Mouse (Mus musculus) spleen, postnatal 10 days (tissue): ENCODE data around the gene Nek4.
A peak's percentile ranks its signal among the peaks of the same experiment; 100 is the strongest.

Source experiments
- DNase-seq, 2 experiments: peaks; one replicate each; pipeline ENCODE4 v3.0.0; 2021 to 2022; ENCODE audit warnings: low spot score in 2 of 2

Nek4 gene

DNA sequence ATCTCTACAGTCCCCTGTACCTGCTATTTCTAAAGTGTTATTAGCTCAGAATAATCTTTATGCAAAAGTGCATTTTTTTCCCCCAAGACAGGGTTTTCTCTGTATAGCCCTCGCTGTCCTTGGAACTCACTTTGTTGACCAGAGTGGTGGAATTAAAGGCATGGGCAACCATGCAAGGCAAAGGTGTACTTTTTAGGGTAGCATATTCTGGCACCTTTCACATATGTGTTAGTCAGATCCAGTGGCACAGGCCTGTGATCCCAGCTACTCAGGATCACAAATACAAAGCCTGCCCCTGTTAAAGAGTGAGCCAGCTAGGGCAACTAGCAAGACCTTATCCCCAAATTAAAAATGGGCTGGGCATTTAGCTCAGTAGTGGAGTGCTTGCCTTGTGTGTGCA is 9.2 kb downstream of the Nek4 start:
- DNase-seq = no peak

DNA sequence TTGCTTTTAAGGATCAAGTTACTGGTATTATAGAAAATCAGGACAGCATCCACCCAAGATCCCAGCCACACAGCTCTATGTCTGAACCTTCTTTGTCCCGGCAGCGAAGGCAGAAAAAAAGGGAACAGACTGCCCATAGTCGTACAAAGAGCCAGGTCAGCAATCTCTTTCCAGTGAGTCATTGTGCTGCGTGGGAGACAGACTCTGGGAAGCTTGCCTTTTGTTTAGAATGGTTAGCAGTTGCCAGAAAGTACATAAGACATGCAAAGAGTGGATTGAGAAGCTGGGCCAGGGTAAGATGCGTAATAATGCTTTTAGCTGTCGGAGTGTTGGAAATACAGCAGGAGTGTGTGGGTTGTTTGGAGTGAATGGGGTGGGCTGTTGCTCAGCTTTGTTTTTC is 23.0 kb downstream of the Nek4 start:
- DNase-seq = no peak

DNA sequence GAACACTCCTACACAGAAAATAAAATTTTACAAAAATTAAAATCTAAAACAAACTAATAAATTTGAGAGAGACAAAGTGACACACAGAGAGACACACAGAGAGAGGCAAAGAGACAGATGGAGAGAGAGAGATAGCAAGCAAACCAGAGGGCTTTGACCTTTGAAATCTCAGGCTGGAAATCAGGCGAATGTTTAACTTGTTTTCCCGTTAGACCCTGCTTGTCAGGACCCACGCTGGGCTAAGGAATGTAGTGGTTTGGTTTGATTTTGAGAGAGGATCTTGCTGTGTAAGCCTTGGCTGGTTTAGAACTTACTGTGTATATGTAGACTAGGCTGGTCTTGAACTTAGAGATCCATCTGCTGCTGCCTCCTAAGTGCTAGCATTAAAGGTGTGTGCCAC is 25.0 kb downstream of the Nek4 start:
- DNase-seq = no peak

DNA sequence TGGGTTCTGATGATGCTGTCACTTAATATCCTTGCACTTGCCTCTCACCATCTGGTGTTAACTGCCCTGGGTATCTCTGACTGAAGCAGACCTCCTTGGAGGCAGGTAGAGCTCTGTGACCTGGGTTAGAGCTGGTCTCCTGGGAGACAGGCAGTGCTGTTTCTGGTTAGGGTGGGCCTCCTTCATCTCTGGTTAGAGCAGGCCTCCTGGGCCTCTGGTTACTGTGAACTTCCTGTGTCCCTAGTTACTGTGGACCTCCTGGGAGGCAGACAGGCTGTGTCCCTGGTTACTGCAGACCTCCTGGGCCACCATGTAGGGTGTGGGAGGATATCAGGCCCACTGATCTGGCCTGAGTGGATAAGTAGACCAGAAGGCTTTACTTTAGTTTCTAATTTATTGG is 45.2 kb downstream of the Nek4 start:
- no peak for DNase-seq

DNA sequence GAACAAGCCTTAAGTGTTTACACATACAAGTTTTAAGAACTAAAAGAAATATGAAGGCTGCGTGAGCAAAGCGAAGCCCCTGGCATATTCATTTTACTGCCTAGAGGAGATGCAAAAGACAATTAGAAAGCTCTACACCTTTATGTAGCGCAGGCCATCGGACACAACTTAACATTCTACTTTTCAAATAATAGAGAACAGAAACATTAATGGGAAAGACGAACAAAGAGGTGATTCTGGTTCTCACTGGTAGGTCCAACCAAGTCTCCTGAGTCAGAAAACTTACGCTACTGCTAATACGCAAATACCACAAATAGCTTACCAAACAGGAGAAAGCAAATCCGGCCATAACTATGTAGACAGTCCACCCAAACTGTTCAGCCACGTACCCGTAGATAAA is 49.2 kb downstream of the Nek4 start:
- DNase-seq = no peak

DNA sequence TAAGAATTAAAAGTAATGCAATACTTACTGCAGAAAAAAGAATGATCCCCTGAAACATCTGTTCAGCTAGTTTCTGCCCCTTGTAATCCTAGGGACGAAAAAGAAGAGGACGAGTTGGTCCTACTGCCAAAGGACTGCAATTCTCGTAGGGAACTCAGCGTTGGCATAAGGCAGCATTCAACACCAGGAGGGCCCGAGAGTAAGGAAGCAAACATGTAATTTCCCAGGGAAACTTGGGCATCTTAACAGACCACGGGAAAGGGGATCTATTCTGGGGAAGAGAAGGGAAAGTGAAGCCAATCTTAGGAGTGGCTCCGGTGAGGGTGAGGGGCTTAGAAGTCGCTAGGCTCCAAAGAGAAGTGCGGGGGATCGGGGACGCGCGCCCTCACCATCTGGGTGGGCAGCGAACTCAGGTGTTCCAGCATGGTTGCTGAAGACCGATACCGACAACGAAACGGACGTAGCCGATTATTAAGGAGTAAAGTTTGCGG is 49.7 kb downstream of the Nek4 start:
- DNase-seq = no peak

DNA sequence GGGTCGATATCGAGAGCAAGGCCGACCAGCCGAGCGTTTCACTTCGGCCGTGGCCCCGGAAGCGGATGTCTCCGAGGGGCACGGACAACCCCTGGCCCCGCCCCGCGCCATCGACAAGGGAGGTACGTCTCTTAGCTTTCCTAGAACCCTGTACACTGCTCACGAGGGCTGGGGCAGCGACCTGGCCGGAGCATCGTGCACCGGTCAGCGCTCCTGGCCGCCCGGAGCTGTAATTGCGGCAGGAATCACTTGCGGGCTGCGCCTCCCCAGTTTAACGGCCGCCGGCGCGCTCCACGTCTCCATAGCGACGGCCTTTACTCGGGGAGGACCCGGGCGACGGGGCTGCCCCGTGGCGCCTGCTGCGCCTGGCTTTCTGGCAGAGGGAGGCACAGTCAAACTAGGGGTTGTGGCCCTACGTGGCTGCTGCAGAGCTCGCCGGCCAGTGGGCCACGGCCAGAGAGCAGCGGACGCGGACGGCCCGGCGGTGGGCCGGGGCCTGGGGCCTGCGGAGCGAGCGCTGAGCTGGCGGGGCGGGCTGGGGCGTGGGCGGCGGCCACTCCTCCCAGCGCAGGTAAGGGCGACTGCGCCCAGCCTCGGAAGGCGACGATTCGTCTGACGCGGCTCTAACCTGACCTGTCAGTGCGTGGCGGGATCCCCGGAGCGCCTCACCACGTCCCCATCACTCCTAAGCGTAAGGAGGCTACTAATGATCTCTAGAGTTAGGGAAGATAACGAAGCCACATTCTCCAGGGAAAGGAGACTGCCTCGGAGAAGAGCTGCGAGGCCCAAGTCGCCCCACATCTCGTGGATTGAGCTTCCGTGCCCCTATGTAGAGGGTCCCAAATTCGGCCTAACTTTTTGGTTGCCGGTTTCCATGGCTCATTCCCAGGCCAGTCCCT is 50.4 kb downstream of the Nek4 start, which contains the start of the genes Glt8d1 and Spcs1:
TSS of gene Glt8d1 (plus strand) at position 94 of the 899 bp plus-strand sequence.
TSS of gene Spcs1 (minus strand) at position 366 of the 899 bp plus-strand sequence.
- peak; percentile 91 to 97 for DNase-seq

DNA sequence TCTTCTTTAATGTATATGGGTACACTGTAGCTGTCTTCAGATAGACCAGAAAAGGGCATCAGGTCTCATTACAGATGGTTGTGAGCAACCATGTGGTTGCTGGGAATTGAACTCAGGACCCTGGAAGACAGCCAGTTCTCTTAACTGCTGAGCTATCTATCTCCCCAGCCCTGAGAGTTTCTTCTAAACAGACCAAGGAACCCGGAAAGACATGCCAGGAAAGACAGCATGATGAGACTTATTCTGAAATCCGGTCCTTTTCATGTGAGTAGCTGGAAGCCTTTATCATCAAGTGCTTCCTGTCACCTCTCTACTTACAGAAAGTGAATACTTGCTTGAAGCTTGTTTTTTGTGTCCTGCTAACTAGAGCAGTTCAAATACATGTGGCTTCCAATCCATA is 53.4 kb downstream of the Nek4 start:
- no peak for DNase-seq

DNA sequence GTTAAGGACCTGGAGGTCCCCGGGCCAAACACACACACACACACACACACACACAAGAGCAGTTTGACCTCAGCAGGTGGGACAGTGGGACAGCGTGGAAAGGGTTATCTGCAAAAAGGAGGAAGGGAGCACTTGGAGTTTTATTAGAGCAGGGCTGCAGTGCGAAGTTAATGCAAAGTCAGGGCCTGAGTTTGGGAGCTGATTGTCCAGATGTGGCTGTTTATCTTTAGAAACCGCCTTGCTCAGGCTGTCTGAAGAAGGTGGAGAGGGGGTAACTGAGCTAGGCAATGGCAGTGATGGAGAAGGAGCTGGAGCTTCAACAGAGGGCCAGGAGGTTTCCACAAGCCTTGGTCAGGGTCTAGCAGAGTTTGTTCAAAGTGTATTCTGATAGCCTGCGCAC is 55.6 kb downstream of the Nek4 start:
- DNase-seq = peak in 1 of 2 experiments; percentile 18

DNA sequence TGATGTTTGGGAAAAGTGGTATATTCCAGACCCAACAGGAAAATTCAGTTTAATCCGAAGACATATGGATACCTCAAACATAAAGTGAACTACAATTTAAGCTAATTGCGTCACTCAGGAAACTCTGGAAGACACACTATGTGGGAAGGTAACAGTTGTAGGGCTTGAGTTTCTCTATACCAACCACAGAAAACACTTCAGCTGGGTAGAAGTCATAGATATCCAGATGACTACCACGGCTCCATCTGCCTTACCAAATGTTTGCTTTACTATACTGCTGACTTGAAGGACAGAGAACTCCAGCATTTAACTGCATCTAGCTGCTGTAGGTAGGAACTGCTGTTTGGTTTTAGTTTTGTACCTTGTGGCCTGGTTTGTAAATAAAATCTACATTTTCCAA is 60.4 kb downstream of the Nek4 start:
- DNase-seq = no peak

DNA sequence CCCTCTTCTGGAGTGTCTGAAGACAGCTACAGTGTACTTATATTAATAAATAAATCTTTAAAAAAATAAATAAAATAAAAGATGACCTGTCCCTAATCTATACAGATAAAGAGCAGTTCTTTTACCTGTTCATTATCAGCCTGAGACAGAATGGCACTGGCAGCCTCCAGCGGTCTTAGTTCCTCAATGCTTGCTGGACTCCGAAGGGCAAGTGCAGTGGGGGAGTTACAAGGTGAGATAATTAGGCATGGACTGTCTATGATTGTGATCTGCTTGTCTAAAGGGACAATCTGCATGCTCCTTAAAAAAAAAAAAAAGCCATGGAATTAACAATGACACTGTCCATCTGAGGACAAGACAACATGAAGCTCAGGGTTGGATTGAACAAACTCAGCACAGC is 62.8 kb downstream of the Nek4 start:
- DNase-seq = no peak

DNA sequence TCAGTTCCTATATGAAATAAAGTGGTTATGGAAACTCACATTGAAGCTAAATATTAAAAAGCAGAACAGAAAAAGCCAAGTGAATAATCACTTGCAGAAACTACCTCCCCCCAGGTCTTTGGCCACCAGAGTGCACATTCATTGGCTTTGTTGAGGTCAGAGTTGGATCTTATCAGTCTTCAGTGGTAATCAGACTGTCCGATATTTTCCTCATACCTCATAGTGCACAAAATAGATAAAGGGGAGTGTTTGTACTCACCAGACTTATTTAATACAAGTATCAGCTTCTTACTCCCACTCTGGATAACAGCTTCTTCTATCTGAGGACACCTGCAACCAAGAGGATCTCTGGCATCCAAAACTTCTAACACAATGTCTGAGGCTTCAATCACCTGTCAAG is 64.9 kb downstream of the Nek4 start:
- DNase-seq = no peak

DNA sequence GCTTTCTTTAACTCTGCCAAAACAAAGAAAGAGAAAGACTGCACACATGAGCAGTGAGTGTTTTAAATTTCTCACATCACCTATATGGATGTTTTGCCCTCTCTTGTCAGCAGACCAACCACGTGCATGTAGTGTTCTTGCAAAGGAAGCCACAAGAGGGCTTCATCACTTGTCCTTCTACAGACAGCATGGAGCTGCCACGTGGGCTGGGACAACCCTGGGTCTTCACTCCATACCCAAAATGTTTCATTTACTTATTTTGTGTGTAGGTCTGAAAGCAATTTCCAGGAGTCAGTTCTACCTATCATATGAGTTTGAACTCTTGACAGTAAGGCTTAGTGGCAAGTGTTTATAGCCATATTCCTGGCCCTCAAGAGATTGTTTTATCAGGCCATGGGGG is 66.7 kb downstream of the Nek4 start:
- DNase-seq = peak in 1 of 2 experiments; percentile 51

DNA sequence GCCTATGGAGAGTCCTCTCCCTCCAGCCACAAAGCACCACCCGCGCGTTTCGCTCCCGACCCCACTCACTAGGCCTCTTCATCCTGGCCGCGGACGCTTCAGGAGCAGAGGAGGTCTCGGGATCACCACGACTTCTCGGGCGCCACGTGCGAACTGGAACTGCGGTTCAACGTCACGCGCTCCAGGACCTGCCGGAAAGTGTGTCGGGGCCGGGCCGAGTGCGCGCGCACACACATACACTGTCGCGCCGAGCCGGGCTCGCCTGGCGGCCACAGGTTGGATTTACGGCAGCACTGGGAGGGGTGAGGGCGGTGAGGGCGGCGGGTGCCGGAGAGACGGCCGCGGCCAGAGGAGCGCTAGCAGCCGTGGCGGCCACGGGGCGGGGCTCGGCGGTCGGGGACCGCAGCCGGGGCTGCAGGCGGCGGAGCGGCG is 67.7 kb downstream of the Nek4 start, which contains the start of the genes Pbrm1 and Gnl3:
TSS of gene Pbrm1 (plus strand) at position 279 of the 432 bp plus-strand sequence.
TSS of gene Gnl3 (minus strand) at position 293 of the 432 bp plus-strand sequence.
- DNase-seq = peak; percentile 95 to 98

DNA sequence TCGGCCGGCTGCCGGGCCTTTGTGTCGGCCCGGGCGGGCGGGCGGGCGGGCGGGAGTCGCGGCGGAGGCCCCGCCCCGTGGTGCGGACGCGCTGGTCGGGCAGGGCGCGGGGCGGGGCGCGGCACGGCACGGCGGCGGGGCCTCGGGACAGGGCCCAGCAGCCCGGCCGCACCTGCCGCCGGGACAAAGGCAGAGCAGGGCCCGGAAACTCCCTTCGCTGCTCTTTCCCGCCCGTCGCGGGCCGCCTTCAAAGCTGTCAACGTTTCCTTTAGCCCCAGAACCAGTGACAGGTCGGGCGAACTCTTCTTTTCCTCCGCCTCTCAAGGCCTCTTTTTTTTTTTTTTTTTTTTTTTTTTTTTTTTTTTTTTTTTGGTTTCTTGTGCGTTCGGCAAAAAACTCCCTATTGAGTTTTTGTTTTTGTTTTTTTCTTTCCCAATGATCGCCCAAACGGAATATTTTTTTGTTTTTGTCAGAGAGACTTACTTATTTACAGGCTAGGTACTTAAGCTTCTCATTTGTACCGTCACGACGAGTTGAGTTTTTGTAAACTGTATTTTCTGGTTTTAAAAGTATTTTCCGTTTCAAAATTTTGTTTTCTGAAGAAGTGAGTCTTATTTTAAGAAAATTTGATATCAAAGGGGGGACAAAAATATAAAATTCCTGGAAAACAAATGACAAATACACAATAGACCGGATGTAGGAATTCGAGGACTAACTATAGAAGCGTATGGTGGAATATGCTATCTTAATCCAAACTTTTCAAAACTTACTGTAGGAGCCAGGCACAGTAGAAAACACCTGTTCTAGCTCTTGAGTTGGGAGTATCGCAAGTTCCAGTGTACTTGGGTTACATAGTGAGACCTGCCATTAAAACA is 68.4 kb downstream of the Nek4 start:
- DNase-seq = peak in 1 of 2 experiments; percentile 89

DNA sequence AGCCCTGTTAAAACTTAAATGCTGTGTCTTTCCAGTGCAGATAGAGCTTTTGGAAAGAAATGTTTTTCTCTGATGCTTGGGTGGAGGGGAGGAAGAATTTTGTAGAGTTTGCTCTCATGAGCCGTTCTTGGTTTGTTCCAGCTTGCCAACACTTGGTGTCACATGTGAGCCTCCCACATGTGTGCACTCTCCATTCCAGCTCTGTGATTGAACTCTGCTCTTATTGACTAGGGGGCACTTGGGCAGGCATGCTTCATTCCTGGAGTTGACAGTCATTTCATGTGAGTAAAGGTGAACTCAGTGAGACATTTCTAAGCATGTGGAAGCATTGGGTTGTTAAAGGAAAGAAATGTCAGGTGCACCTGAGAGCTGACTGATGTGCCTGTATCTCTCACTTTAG is 71.4 kb downstream of the Nek4 start:
- no peak for DNase-seq

DNA sequence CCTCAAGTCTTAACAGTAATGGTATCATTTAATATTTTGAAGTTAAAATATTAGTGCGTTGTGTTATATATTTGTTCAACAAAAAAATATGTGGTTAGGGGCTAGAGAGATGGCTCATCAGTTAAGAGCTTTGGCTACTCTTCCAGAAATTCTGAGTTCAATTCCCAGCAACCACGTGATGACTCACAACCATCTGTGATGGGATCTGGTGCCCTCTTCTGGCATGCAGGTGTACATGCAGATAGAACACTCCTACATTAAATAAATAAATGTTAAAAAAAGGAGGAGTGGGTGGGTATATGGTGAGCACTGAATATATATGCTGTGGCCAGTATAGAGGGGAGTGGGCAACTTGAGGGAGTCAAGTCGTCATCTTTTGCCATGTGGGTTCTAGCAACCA is 74.6 kb downstream of the Nek4 start:
- DNase-seq = peak in 1 of 2 experiments; percentile 46
